Mouse (Mus musculus) forebrain, embryonic 16.5 days (tissue): ENCODE results near the gene Fkbpl. TPM values are rescaled to one million over a fixed set of nuclear protein-coding genes. Genes with fewer than 3 reads are reported as not detected.
A peak's percentile ranks its signal among the peaks of the same experiment; 100 is the strongest.

ENCODE experiments used
- ATAC-seq: fragments of 200-750 bp; cut with Nextera tagmentation; 2 replicates; pipeline ENCODE4 v1.8.0; 2017; ENCODE audit warnings: mild to moderate bottlenecking, moderate library complexity
- H3K27ac ChIP-seq: fragments of 300-500 bp; sonication (generic); 2 replicates; pipeline ENCODE4 v1.5.1; 2014; ENCODE audit warnings: low read length, control low read depth
- H3K27me3 ChIP-seq: fragments of 300-500 bp; sonication (generic); replicated peaks from 2 replicates; pipeline ENCODE4 v1.6.1; 2014; ENCODE audit warnings: low read length; ENCODE audit not compliant: control insufficient read depth, insufficient read depth
- H3K36me3 ChIP-seq: fragments of 300-500 bp; sonication (generic); 2 replicates; pipeline ENCODE4 v1.6.1; 2014; ENCODE audit not compliant: control insufficient read depth, insufficient read depth
- H3K4me1 ChIP-seq: fragments of 300-500 bp; sonication (generic); replicated peaks from 2 replicates; pipeline ENCODE4 v1.6.1; 2014; ENCODE audit warnings: low read length; ENCODE audit not compliant: control insufficient read depth, insufficient read depth
- H3K4me2 ChIP-seq: fragments of 300-500 bp; sonication (generic); 2 replicates; pipeline ENCODE4 v1.6.1; 2014; ENCODE audit warnings: mild to moderate bottlenecking, low read length, control low read depth
- H3K4me3 ChIP-seq: fragments of 300-500 bp; sonication (generic); replicated peaks from 2 replicates; pipeline ENCODE4 v1.5.1; 2014; ENCODE audit warnings: mild to moderate bottlenecking, low read length, control low read depth
- H3K9ac ChIP-seq: fragments of 300-500 bp; sonication (generic); replicated peaks from 2 replicates; pipeline ENCODE4 v1.6.1; 2014; ENCODE audit warnings: low read depth, low read length, control low read depth
- H3K9me3 ChIP-seq: fragments of 300-500 bp; sonication (generic); 2 replicates; pipeline ENCODE4 v1.6.1; 2016; ENCODE audit warnings: low read length; ENCODE audit not compliant: control insufficient read depth
- WGBS: fragments of 180-500 bp; shearing (Covaris S2); extraction: QIAGEN DNeasy Blood & Tissue Kit; methylation state at CpG from one replicate; pipeline ENCODE4 v1.1.7; 2014; 5-methylcytosine and 5-hydroxymethylcytosine counted together
- polyA plus RNA-seq: library from polyadenylated mRNA; unstranded; fragments of >200 nt; fragmentation: Nextera tagmentation; extraction: Ambion mirVana; gene quantifications from 2 replicates; pipeline ENCODE4 v1.2.1, GENCODE M21; 2015

Fkbpl gene
- polyA plus RNA-seq, 1 experiment from 2014 or later = 16.7 TPM

- WGBS = 16% methylated on average over 30 of the region's 32 CpGs
- Histone ChIP-seq H3K9me3 (no peaks in the 10 kb centered on the region), H3K4me2 (peak overlapping the region; percentile 98), H3K4me1 (peaks cover 43% of the 10 kb centered on the region), H3K27ac (peak overlapping the region; percentile 76), H3K4me3 (peak overlapping the region; percentile 94), H3K36me3 (peaks cover 8% of the 10 kb centered on the region), H3K27me3 (no peaks in the 10 kb centered on the region), H3K9ac (peak overlapping the region; percentile 96)
- no peak for ATAC-seq
These were observed 38.2 kb upstream of the Fkbpl start for GRCm38 (mm10) chr17:34606186-34607039.

- no peak for ATAC-seq
- 76% methylated on average over 7 of the region's 7 CpGs for WGBS
These were observed 36.6 kb upstream of the Fkbpl start for GRCm38 (mm10) chr17:34607997-34608396.

GRCm38 (mm10) chr17:34611050-34611449 lies 33.5 kb upstream of the Fkbpl start:
- WGBS = 88% methylated on average over 8 of the region's 8 CpGs
- Histone ChIP-seq H3K9me3 (no peaks in the 10 kb centered on the region), H3K4me1 (peaks cover 24% of the 10 kb centered on the region), H3K4me3 (no peak overlapping the region), H3K36me3 (peaks cover 26% of the 10 kb centered on the region), H3K9ac (no peak overlapping the region), H3K27ac (no peak overlapping the region), H3K4me2 (no peak overlapping the region), H3K27me3 (no peaks in the 10 kb centered on the region)
- ATAC-seq = no peak

More at GRCm38 (mm10) chr17:34607997-34608396, 36.6 kb upstream of the Fkbpl start:
- Histone ChIP-seq H3K27me3 (no peaks in the 10 kb centered on the region), H3K9me3 (no peaks in the 10 kb centered on the region), H3K4me3 (no peak overlapping the region), H3K36me3 (peaks cover 21% of the 10 kb centered on the region), H3K4me1 (peaks cover 34% of the 10 kb centered on the region), H3K27ac (no peak overlapping the region), H3K9ac (no peak overlapping the region), H3K4me2 (no peak overlapping the region)

GRCm38 (mm10) chr17:34613054-34613645 lies 31.4 kb upstream of the Fkbpl start:
- H3K4me3 ChIP-seq = no peak overlapping the region
- H3K4me1 ChIP-seq = peaks cover 8% of the 10 kb centered on the region
- WGBS = 86% methylated on average over 11 of the region's 11 CpGs
- H3K4me2 ChIP-seq = no peak overlapping the region
- peaks cover 32% of the 10 kb centered on the region for H3K36me3 ChIP-seq
- no peaks in the 10 kb centered on the region for H3K27me3 ChIP-seq
- H3K27ac ChIP-seq = no peak overlapping the region
- no peaks in the 10 kb centered on the region for H3K9me3 ChIP-seq
- no peak for ATAC-seq
- no peak overlapping the region for H3K9ac ChIP-seq

- H3K4me1 ChIP-seq = peaks cover 2% of the 10 kb centered on the region
- no peak overlapping the region for H3K9ac ChIP-seq
- H3K36me3 ChIP-seq = peaks cover 32% of the 10 kb centered on the region
- ATAC-seq = no peak
- H3K4me2 ChIP-seq = no peak overlapping the region
- 85% methylated on average over 10 of the region's 10 CpGs for WGBS
- H3K9me3 ChIP-seq = no peaks in the 10 kb centered on the region
- no peak overlapping the region for H3K27ac ChIP-seq
- H3K4me3 ChIP-seq = no peak overlapping the region
- no peaks in the 10 kb centered on the region for H3K27me3 ChIP-seq
These were observed 30.7 kb upstream of the Fkbpl start for GRCm38 (mm10) chr17:34613830-34614229.

GRCm38 (mm10) chr17:34615871-34616270 lies 28.7 kb upstream of the Fkbpl start, which contains the start of gene Egfl8:
Gene Egfl8 (minus strand): TSS chr17:34615971.
- H3K36me3 ChIP-seq = peaks cover 29% of the 10 kb centered on the region
- H3K27ac ChIP-seq = no peak within 1 kb of the TSS

GRCm38 (mm10) chr17:34618999-34619398 lies 25.6 kb upstream of the Fkbpl start:
- WGBS = 17% methylated on average over 6 of the region's 6 CpGs
- no peaks in the 10 kb centered on the region for H3K9me3 ChIP-seq
- no peak overlapping the region for H3K4me3 ChIP-seq
- no peak overlapping the region for H3K4me2 ChIP-seq
- no peak overlapping the region for H3K9ac ChIP-seq
- no peaks in the 10 kb centered on the region for H3K27me3 ChIP-seq
- H3K4me1 ChIP-seq = no peaks in the 10 kb centered on the region
- peaks cover 15% of the 10 kb centered on the region; the same call in 1 of the 2 replicates for H3K36me3 ChIP-seq
- no peak for ATAC-seq
- H3K27ac ChIP-seq = no peak overlapping the region

More at GRCm38 (mm10) chr17:34615871-34616270, 28.7 kb upstream of the Fkbpl start, which contains the start of gene Egfl8:
- Histone ChIP-seq H3K4me2 (no peak within 1 kb of the TSS), H3K4me3 (no peak within 1 kb of the TSS), H3K9ac (no peak within 1 kb of the TSS), H3K27me3 (no peaks in the 10 kb centered on the region), H3K9me3 (no peaks in the 10 kb centered on the region), H3K4me1 (no peaks in the 10 kb centered on the region)
- no peak for ATAC-seq
- 69% methylated on average over 6 of the region's 6 CpGs for WGBS

- no peak overlapping the region for H3K27ac ChIP-seq
- no peak for ATAC-seq
- H3K4me3 ChIP-seq = no peak overlapping the region
- H3K9ac ChIP-seq = no peak overlapping the region
- no peak overlapping the region for H3K4me2 ChIP-seq
- H3K36me3 ChIP-seq = peaks cover 11% of the 10 kb centered on the region; the same call in 1 of the 2 replicates
- 93% methylated on average over 8 of the region's 8 CpGs for WGBS
- no peaks in the 10 kb centered on the region for H3K9me3 ChIP-seq
- peaks cover 5% of the 10 kb centered on the region for H3K4me1 ChIP-seq
- H3K27me3 ChIP-seq = no peaks in the 10 kb centered on the region
These were observed 23.6 kb upstream of the Fkbpl start for GRCm38 (mm10) chr17:34621006-34621405.

GRCm38 (mm10) chr17:34623161-34623560 lies 21.4 kb upstream of the Fkbpl start:
- Histone ChIP-seq H3K4me2 (no peak overlapping the region), H3K27ac (no peak overlapping the region), H3K4me3 (no peak overlapping the region), H3K36me3 (peaks cover 5% of the 10 kb centered on the region; the same call in 1 of the 2 replicates), H3K9ac (no peak overlapping the region), H3K9me3 (no peaks in the 10 kb centered on the region), H3K4me1 (peaks cover 16% of the 10 kb centered on the region), H3K27me3 (no peaks in the 10 kb centered on the region)
- no peak for ATAC-seq
- WGBS = 85% methylated on average over 9 of the region's 9 CpGs
